In the genomic region with DNA sequence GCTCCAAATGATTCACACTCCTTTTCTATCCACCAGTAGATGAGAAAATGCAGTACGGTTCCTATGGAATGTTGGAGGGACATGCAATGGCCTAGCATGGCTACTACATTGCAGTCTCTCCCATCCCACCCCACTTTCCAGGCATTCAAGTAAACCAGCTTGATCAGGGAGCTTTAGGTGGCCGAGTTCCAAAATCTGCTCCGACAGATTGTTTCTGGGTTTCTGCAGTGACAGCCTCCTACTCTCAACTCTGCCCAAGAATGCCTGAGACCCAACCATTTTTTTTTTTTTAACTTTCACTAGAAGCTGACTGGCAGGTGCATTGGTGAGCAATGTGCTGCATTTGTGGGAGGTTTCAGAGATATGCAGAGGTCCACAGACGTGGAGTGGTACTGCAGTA, we compare ENCODE assay signal across 13 mouse cellular contexts. TPM values are rescaled to one million over a fixed set of nuclear protein-coding genes. Genes with fewer than 3 reads are reported as not detected.
DNase-seq lines count a peak whose midpoint lies in the region; ATAC-seq lines count a peak whose summit lies in the region.
"Had no signal": no experiment of that assay in that cellular context is flagged by ENCODE, and none has a peak within 500 bp of the region (broad histone marks: within the 10 kb centered on the region; RNA-seq: fewer than 3 reads in every experiment).

No protein-coding gene starts in this region.

- peak; percentile 52 to 64 for DNase-seq in left cerebral cortex, adult 18-20 months (ENCODE audit: low spot score in 2 of 2)
- DNase-seq in left cerebral cortex, adult 11 months (ENCODE audit: low spot score), result no peak
- DNase-seq in cerebellum, postnatal 14 days, result peak; percentile 69 to 70
- peak; percentile 31 to 41 for DNase-seq in layer of hippocampus, postnatal 36 days
- DNase-seq in right cerebral cortex, postnatal 4 days, result peak; percentile 51
- no peak for DNase-seq in lung, postnatal 25 days (ENCODE audit: low spot score)
- DNase-seq in embryo, embryonic 10 days (ENCODE audit: low spot score), result no peak
- DNase-seq: gastrocnemius, postnatal 14 days; kidney, adult 8-10 months had no signal

- no peak overlapping the region for H3K27ac ChIP-seq in kidney, embryonic 14.5 days (ENCODE audit: low read depth, low read length)

- H3K9me3 ChIP-seq in kidney, embryonic 14.5 days (ENCODE audit: control insufficient read depth, low read length), result no peaks in the 10 kb centered on the region

- no peak overlapping the region for H3K9ac ChIP-seq in kidney, embryonic 14.5 days (ENCODE audit: low read depth, low read length)

- no peak overlapping the region for H3K4me3 ChIP-seq in kidney, embryonic 14.5 days (ENCODE audit: low read length)

- H3K4me2 ChIP-seq in kidney, embryonic 14.5 days (replicated peaks; ENCODE audit: low read depth, low read length), result no peak overlapping the region

- H3K36me3 ChIP-seq in kidney, embryonic 14.5 days (ENCODE audit: control insufficient read depth, insufficient read depth, low read length), result no peaks in the 10 kb centered on the region

- H3K27me3 ChIP-seq in kidney, embryonic 14.5 days (ENCODE audit: control insufficient read depth, insufficient read depth, low read length), result no peaks in the 10 kb centered on the region

- no peak for ATAC-seq in kidney, embryonic 14.5 days (ENCODE audit: low FRiP score, low TSS enrichment)
- ATAC-seq: lung, postnatal 0 days had no signal

- no peaks in the 10 kb centered on the region for H3K4me1 ChIP-seq in kidney, embryonic 14.5 days (ENCODE audit: control insufficient read depth, insufficient read depth, low read length)

- 80% methylated on average over 4 of the region's 4 CpGs for WGBS in kidney, embryonic 14.5 days

RNA-seq across cellular contexts. Expression of a gene that starts 36.4 kb away (rescaled TPM):
- not detected for total RNA-seq in left cerebral cortex, adult 18-20 months (2021)
- total RNA-seq in layer of hippocampus, postnatal 36 days (2021), result not detected
- 0.23 and 0.41 TPM in 2 replicates for polyA plus RNA-seq in kidney, embryonic 14.5 days (2014; fragmentation: Nextera tagmentation; extraction: Ambion mirVana)
- total RNA-seq: adrenal gland, postnatal 4 days; CH12.LX; gastrocnemius, postnatal 14 days had no signal
- polyA plus RNA-seq: lung, postnatal 0 days had no signal

RNA-seq across cellular contexts. Expression of a gene that starts 51.9 kb away (rescaled TPM):
- total RNA-seq in left cerebral cortex, adult 18-20 months (2021), result 10 to 100 TPM; 33.3 to 35.8 TPM
- 10 to 100 TPM; 32.8 to 41.9 TPM for total RNA-seq in layer of hippocampus, postnatal 36 days (2021)
- polyA plus RNA-seq in kidney, embryonic 14.5 days (2014; fragmentation: Nextera tagmentation; extraction: Ambion mirVana), result 102 and 136 TPM in 2 replicates

Comparison
In these comparisons a context has a peak if more than half of its experiments do, and no peak if none do; other contexts are left out.
1. DNase-seq: peak in left cerebral cortex, adult 18-20 months (2 of 2), cerebellum, postnatal 14 days (2 of 2), layer of hippocampus, postnatal 36 days (2 of 2) and right cerebral cortex, postnatal 4 days (single experiment); none in left cerebral cortex, adult 11 months (single experiment), lung, postnatal 25 days (single experiment) and embryo, embryonic 10 days (single experiment).